Mouse (Mus musculus) forebrain, embryonic 12.5 days (tissue): ENCODE data around the gene Vmn2r13. TPM values are rescaled to one million over a fixed set of nuclear protein-coding genes. Genes with fewer than 3 reads are reported as not detected.
"Not testable (repeated sequence)": the region's sequence is repeated elsewhere in the genome, so short reads cannot be mapped to it uniquely, and the experiment has no call there.

Source experiments
- ATAC-seq: fragments of 200-750 bp; cut with Nextera tagmentation; 2 replicates; pipeline ENCODE4 v1.8.0; 2017; ENCODE audit warnings: moderate TSS enrichment; ENCODE audit not compliant: low FRiP score
- H3K27ac ChIP-seq: fragments of 300-500 bp; sonication (generic); 2 replicates; pipeline ENCODE4 v1.5.1; 2016; ENCODE audit warnings: mild to moderate bottlenecking
- H3K27me3 ChIP-seq: fragments of 300-500 bp; sonication (generic); 2 replicates; pipeline ENCODE4 v1.6.1; 2016; ENCODE audit warnings: mild to moderate bottlenecking
- H3K36me3 ChIP-seq: fragments of 300-500 bp; sonication (generic); replicated peaks from 2 replicates; pipeline ENCODE4 v1.6.1; 2016; ENCODE audit warnings: mild to moderate bottlenecking
- H3K4me1 ChIP-seq: fragments of 300-500 bp; sonication (generic); 2 replicates; pipeline ENCODE4 v1.6.1; 2016
- H3K4me2 ChIP-seq: fragments of 300-500 bp; sonication (generic); 2 replicates; pipeline ENCODE4 v1.6.1; 2016; ENCODE audit warnings: mild to moderate bottlenecking, moderate library complexity
- H3K4me3 ChIP-seq: fragments of 300-500 bp; sonication (generic); replicated peaks from 2 replicates; pipeline ENCODE4 v1.5.1; 2016; ENCODE audit warnings: mild to moderate bottlenecking
- H3K9ac ChIP-seq: fragments of 300-500 bp; sonication (generic); 2 replicates; pipeline ENCODE4 v1.6.1; 2016; ENCODE audit warnings: mild to moderate bottlenecking
- H3K9me3 ChIP-seq: fragments of 300-500 bp; sonication (generic); 2 replicates; pipeline ENCODE4 v1.6.1; 2016
- WGBS: fragments of 180-500 bp; shearing (Covaris S2); methylation state at CpG from one replicate; pipeline ENCODE4 v1.1.7; 2016; 5-methylcytosine and 5-hydroxymethylcytosine counted together
- polyA plus RNA-seq: library from polyadenylated mRNA; unstranded; fragments of >200 nt; fragmentation: Nextera tagmentation; extraction: Ambion mirVana; gene quantifications from 2 replicates; pipeline ENCODE4 v1.2.1, GENCODE M21; 2016

Vmn2r13 gene
- polyA plus RNA-seq: not detected in 2 replicates

DNA sequence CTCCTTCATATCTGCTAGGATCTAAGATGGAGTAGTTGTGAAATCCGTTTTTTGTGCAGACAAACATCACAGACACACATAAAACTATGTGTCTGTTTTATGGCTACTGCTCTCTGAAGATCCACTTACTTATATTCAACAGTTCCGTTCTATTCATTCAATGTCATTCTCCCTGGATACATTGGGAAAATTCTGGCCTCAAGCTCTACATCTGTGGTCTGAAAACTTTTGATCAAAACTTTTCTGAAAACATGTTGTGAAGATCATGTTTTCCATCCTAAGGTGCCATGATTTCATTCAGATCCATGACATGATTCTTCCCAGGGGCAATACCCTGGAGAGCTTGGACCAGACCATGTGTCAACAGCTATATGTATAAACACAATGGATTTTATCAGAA lies at the start of gene Vmn2r13:
TSS of gene Vmn2r13 (minus strand) at position 101 of the 400 bp plus-strand sequence.
- peaks cover 16% of the 10 kb centered on the region; the same call in 1 of the 2 replicates for H3K9me3 ChIP-seq
- not testable (repeated sequence) for H3K4me2 ChIP-seq, H3K4me1 ChIP-seq, H3K36me3 ChIP-seq, H3K9ac ChIP-seq, H3K27ac ChIP-seq, H3K27me3 ChIP-seq, ATAC-seq, H3K4me3 ChIP-seq
- WGBS: 62% methylated on average over 2 of the region's 2 CpGs

DNA sequence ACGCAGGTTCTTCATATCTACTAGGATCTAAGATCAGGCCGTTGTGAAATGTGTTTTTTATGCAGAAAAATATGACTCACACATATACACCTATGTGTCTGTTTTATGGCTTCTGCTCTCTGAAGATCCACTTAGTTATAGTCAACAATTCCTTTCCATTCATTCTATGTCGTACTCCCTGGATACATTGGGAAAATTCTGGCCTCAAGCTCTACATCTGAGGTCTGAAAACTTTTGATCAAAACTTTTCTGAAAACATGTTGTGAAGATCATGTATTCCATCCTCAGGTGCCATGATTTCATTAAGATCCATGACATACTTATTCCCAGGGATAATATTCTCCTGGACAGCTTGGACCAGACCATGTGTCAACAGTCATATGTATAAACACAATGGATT lies 32.6 kb upstream of the Vmn2r13 start, which contains the start of gene Vmn2r14:
TSS of gene Vmn2r14 (minus strand) at position 101 of the 400 bp plus-strand sequence.
- ATAC-seq: no peak

DNA sequence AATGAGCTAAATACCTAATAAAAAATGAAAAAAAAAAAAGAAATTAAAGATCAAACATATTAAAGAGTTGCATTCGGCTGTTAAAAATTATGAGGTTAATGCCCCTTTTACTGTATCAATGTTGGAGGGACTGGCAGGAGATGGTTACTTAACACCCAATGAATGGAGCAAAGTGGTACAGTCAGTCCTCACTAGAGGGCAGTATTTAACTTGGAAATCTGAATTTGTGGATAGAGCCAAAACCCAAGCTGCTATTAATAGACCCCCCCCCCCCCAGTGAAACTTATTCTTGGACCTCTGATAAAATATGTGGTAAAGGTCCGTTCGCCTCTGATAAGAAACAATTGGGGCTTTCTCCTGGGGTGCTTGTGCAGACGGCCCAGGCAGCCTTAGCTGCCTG lies 25.1 kb downstream of the Vmn2r13 start:
- not testable (repeated sequence) for H3K9ac ChIP-seq, H3K27ac ChIP-seq, H3K4me3 ChIP-seq, H3K36me3 ChIP-seq, H3K4me1 ChIP-seq, H3K4me2 ChIP-seq, ATAC-seq, H3K27me3 ChIP-seq
- 88% methylated on average over 4 of the region's 4 CpGs for WGBS
- H3K9me3 ChIP-seq: peaks cover 21% of the 10 kb centered on the region

More for the DNA sequence above, 32.6 kb upstream of the Vmn2r13 start, which contains the start of gene Vmn2r14:
- Histone ChIP-seq H3K4me3 (no peak within 1 kb of the TSS), H3K27ac (no peak within 1 kb of the TSS), H3K36me3 (no peaks in the 10 kb centered on the region), H3K27me3 (no peaks in the 10 kb centered on the region), H3K9me3 (peaks cover 6% of the 10 kb centered on the region; the same call in 1 of the 2 replicates), H3K9ac (no peak within 1 kb of the TSS), H3K4me1 (no peaks in the 10 kb centered on the region), H3K4me2 (no peak within 1 kb of the TSS)
- WGBS: 72% methylated on average over 3 of the region's 3 CpGs

- Histone ChIP-seq H3K4me3 (no peak overlapping the region), H3K9ac (no peak overlapping the region), H3K4me2 (no peak overlapping the region), H3K27me3 (no peaks in the 10 kb centered on the region), H3K36me3 (no peaks in the 10 kb centered on the region), H3K9me3 (peaks cover 10% of the 10 kb centered on the region; the same call in 1 of the 2 replicates), H3K4me1 (no peaks in the 10 kb centered on the region), H3K27ac (no peak overlapping the region)
- ATAC-seq: no peak
- 91% methylated on average over 5 of the region's 5 CpGs for WGBS
These were observed 31.9 kb downstream of the Vmn2r13 start for GRCm38 (mm10) chr5:109160121-109160520.

DNA sequence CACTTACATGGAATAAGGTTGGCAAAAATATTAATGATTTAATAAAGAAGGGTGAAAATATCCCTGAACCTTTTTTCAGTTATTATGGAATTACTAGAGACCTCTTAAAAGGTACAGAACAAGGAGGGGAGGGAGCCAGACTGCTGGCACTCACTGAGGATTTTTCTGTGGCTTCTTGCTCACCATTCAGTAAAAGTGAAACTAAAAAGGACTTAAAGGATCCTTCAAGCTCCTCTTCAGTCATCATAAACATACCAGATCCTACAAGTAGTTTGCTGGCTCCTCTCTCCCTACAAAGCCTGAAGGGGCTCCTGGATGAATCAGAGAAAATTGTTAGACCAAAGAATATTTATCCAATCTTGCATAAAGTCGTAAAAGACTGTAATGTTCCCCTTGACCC lies 32.4 kb downstream of the Vmn2r13 start:
- H3K4me3 ChIP-seq, H3K27me3 ChIP-seq, ATAC-seq, H3K27ac ChIP-seq, H3K4me1 ChIP-seq, H3K4me2 ChIP-seq, H3K36me3 ChIP-seq, H3K9me3 ChIP-seq, H3K9ac ChIP-seq: not testable (repeated sequence)
- WGBS: 63% methylated on average over 1 of the region's 1 CpGs

GRCm38 (mm10) chr5:109158488-109159485 lies 33.2 kb downstream of the Vmn2r13 start:
- peaks cover 12% of the 10 kb centered on the region; the same call in 1 of the 2 replicates for H3K9me3 ChIP-seq
- not testable (repeated sequence) for H3K36me3 ChIP-seq, H3K27ac ChIP-seq, H3K4me1 ChIP-seq, H3K27me3 ChIP-seq, H3K4me2 ChIP-seq, H3K9ac ChIP-seq, ATAC-seq, H3K4me3 ChIP-seq
- 78% methylated on average over 14 of the region's 14 CpGs for WGBS

- H3K4me3 ChIP-seq: no peak overlapping the region
- H3K9ac ChIP-seq: no peak overlapping the region
- no peaks in the 10 kb centered on the region for H3K4me1 ChIP-seq
- H3K36me3 ChIP-seq: no peaks in the 10 kb centered on the region
- H3K27ac ChIP-seq: no peak overlapping the region
- H3K9me3 ChIP-seq: peaks cover 19% of the 10 kb centered on the region; the same call in 1 of the 2 replicates
- no peaks in the 10 kb centered on the region for H3K27me3 ChIP-seq
- no peak overlapping the region for H3K4me2 ChIP-seq
- no peak for ATAC-seq
- WGBS: 79% methylated on average over 2 of the region's 2 CpGs
These were observed 52.5 kb downstream of the Vmn2r13 start for GRCm38 (mm10) chr5:109139546-109139945.

DNA sequence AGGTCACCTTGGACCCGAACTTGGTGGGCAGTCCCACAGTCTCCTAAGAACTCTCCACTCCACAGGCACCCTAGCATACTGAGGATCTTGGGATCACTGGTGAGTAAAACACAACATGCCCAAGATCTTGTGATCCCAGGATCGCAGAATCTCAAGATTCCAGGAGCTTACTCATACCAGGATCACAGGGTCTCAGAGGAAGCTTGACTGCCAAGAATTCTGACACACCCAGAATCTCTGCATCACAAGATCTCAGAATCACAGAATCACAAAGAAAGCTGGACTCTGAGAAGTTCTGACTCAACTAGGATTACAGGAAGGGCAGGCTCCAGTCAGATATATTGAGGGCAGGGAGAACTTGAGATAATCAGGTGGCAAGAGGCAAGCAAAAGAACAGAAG lies 55.3 kb downstream of the Vmn2r13 start:
- H3K36me3 ChIP-seq: no peaks in the 10 kb centered on the region
- H3K9ac ChIP-seq: no peak overlapping the region
- no peak overlapping the region for H3K4me2 ChIP-seq
- 84% methylated on average over 2 of the region's 2 CpGs for WGBS
- peaks cover 26% of the 10 kb centered on the region; the same call in 1 of the 2 replicates for H3K9me3 ChIP-seq
- no peaks in the 10 kb centered on the region for H3K27me3 ChIP-seq
- H3K27ac ChIP-seq: no peak overlapping the region
- ATAC-seq: no peak
- H3K4me1 ChIP-seq: no peaks in the 10 kb centered on the region
- H3K4me3 ChIP-seq: no peak overlapping the region

Other genes starting within 250 kb of the Vmn2r13 start
- not detected in 2 replicates for gene Vmn2r10, start 185.7 kb downstream of the Vmn2r13 start, polyA plus RNA-seq
- gene Vmn2r11, start 132.6 kb downstream of the Vmn2r13 start, polyA plus RNA-seq: not detected in 2 replicates
- not detected in 2 replicates for gene Vmn2r12, start 94.2 kb downstream of the Vmn2r13 start, polyA plus RNA-seq
- not detected in 2 replicates for gene Vmn2r14, start 32.5 kb upstream of the Vmn2r13 start, polyA plus RNA-seq
- not detected in 2 replicates for gene Vmn2r15, start 105.4 kb upstream of the Vmn2r13 start, polyA plus RNA-seq
- not detected in 2 replicates for gene Vmn2r16, start 138.0 kb upstream of the Vmn2r13 start, polyA plus RNA-seq
- not detected in 2 replicates for gene Vmn2r17, start 227.5 kb upstream of the Vmn2r13 start, polyA plus RNA-seq